Mouse (Mus musculus) embryonic fibroblast, embryonic 13.5 days (primary cell): ENCODE measurements around the gene Sirpa. TPM values are rescaled to one million over a fixed set of nuclear protein-coding genes. Genes with fewer than 3 reads are reported as not detected.
A peak's percentile ranks its signal among the peaks of the same experiment; 100 is the strongest.

Experiments used
- H3K27ac ChIP-seq: 2 replicates; pipeline ENCODE4 v1.5.1; 2012; ENCODE audit warnings: low read length, control low read depth, inconsistent platforms; ENCODE audit not compliant: insufficient read depth
- H3K4me1 ChIP-seq: 2 replicates; pipeline ENCODE4 v1.6.1; 2011; ENCODE audit warnings: low read length; ENCODE audit not compliant: control insufficient read depth, insufficient read depth
- H3K4me3 ChIP-seq: 2 replicates; pipeline ENCODE4 v1.5.1; 2011; ENCODE audit warnings: mild to moderate bottlenecking, control low read depth, low read length; ENCODE audit not compliant: insufficient read depth
- CTCF ChIP-seq: IDR thresholded peaks from 2 replicates; pipeline ENCODE4 v1.5.1; 2011; ENCODE audit warnings: mild to moderate bottlenecking, control low read depth, low read length, moderate library complexity, borderline replicate concordance; ENCODE audit not compliant: insufficient read depth
- POLR2A ChIP-seq: IDR thresholded peaks from 2 replicates; pipeline ENCODE4 v1.6.1; 2011; ENCODE audit warnings: low read depth, mild to moderate bottlenecking, control low read depth, low read length, moderate library complexity
- polyA plus RNA-seq: library from polyadenylated mRNA; stranded (reverse); fragments of >200 nt; gene quantifications from 2 replicates; pipeline ENCODE4 v1.2.4, GENCODE M21; 2011; ENCODE audit warnings: low read depth; ENCODE audit not compliant: missing spikeins, insufficient read length

Gene Sirpa
- polyA plus RNA-seq, 1 experiment = 26.0 TPM

GRCm38 (mm10) chr2:129628456-129629185 is 36.0 kb downstream of the Sirpa start:
- Histone ChIP-seq H3K4me3 (no peak overlapping the region), H3K27ac (no peak overlapping the region), H3K4me1 (peaks cover 4% of the 10 kb centered on the region; the same call in 1 of the 2 replicates)
- TF ChIP-seq POLR2A = no peak

GRCm38 (mm10) chr2:129629786-129630531 is 37.3 kb downstream of the Sirpa start:
- peaks cover 10% of the 10 kb centered on the region for H3K4me1 ChIP-seq
- no peak overlapping the region for H3K4me3 ChIP-seq
- no peak overlapping the region for H3K27ac ChIP-seq
- TF ChIP-seq POLR2A = no peak
- TF ChIP-seq CTCF = no peak

- H3K4me1 ChIP-seq = peaks cover 10% of the 10 kb centered on the region
- H3K27ac ChIP-seq = no peak overlapping the region
- no peak overlapping the region for H3K4me3 ChIP-seq
- TF ChIP-seq CTCF (no peak), POLR2A (no peak)
Measured at GRCm38 (mm10) chr2:129630532-129630886, 37.9 kb downstream of the Sirpa start.

GRCm38 (mm10) chr2:129630978-129631660 is 38.5 kb downstream of the Sirpa start:
- no peak for TF ChIP-seq POLR2A
- TF ChIP-seq CTCF = no peak
- H3K4me1 ChIP-seq = peaks cover 10% of the 10 kb centered on the region
- H3K4me3 ChIP-seq = no peak overlapping the region

GRCm38 (mm10) chr2:129632324-129632723 is 39.7 kb downstream of the Sirpa start:
- H3K4me3 ChIP-seq = no peak overlapping the region
- H3K4me1 ChIP-seq = peaks cover 10% of the 10 kb centered on the region
- peak overlapping the region; percentile 91 for H3K27ac ChIP-seq
- TF ChIP-seq CTCF (no peak), POLR2A (no peak)

More at GRCm38 (mm10) chr2:129630978-129631660, 38.5 kb downstream of the Sirpa start:
- H3K27ac ChIP-seq = no peak overlapping the region

- peak overlapping the region; percentile 91 for H3K27ac ChIP-seq
- TF ChIP-seq POLR2A = peak; percentile 28; the same call in 1 of the 2 replicates
- TF ChIP-seq CTCF = no peak
- peaks cover 10% of the 10 kb centered on the region for H3K4me1 ChIP-seq
- no peak overlapping the region for H3K4me3 ChIP-seq
Measured at GRCm38 (mm10) chr2:129633077-129633732, 40.6 kb downstream of the Sirpa start.

GRCm38 (mm10) chr2:129633982-129634381 is 41.3 kb downstream of the Sirpa start:
- H3K27ac ChIP-seq = peak overlapping the region; percentile 91; the same call in 1 of the 2 replicates
- H3K4me1 ChIP-seq = peaks cover 10% of the 10 kb centered on the region
- TF ChIP-seq POLR2A (no peak), CTCF (no peak)
- H3K4me3 ChIP-seq = no peak overlapping the region

GRCm38 (mm10) chr2:129652616-129653015 is 60.0 kb downstream of the Sirpa start:
- H3K27ac ChIP-seq = no peak overlapping the region
- H3K4me1 ChIP-seq = no peaks in the 10 kb centered on the region
- no peak overlapping the region for H3K4me3 ChIP-seq
- TF ChIP-seq CTCF (no peak), POLR2A (no peak)

- TF ChIP-seq POLR2A (no peak), CTCF (no peak)
- Histone ChIP-seq H3K27ac (no peak overlapping the region), H3K4me3 (no peak overlapping the region), H3K4me1 (no peaks in the 10 kb centered on the region)
Measured at GRCm38 (mm10) chr2:129653632-129654031, 61.0 kb downstream of the Sirpa start.
